Mouse (Mus musculus) liver, embryonic 14.5 days (tissue): Measurements from ENCODE around the gene Gdap1l1.

Experiments used
- CTCF ChIP-seq: IDR thresholded peaks from 2 replicates; pipeline ENCODE4 v1.5.1; 2016; ENCODE audit warnings: antibody characterized with exemption, low read depth, control low read depth
- EP300 ChIP-seq: IDR thresholded peaks from 2 replicates; pipeline ENCODE4 v1.6.1; 2016; ENCODE audit warnings: antibody characterized with exemption, low read depth

DNA sequence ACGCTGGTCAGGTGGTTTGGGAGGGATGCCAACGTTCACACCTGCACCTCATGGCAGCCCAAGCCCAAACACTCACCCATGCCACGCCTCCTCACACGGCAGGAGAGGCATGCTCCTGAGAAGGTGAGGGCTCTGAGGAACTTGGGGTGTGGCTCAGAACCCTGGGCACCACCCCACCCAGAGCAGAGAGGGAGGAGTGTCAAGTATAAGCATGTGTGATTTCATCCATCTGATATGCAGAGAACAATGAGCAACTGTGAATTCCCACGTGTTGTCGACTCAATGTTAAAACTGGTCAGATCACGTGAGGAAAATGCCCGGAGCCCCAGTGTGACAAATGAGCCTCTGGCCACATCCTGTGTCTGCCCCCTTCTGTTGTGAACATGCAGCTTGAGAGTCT, 28.5 kb downstream of the Gdap1l1 start:
- TF ChIP-seq CTCF (no peak), EP300 (no peak)
